Mouse (Mus musculus) monocyte, adult 2 months (primary cell): ENCODE data around the gene Zfp12.

Experiments used
- DNase-seq, 2 experiments: peaks; one replicate each; pipeline ENCODE4 v3.0.0; 2022; ENCODE audit warnings: low spot score in 2 of 2, low read depth in 1 of 2

Zfp12 gene

GRCm38 (mm10) chr5:143265409-143265808 lies 30.4 kb downstream of the Zfp12 start:
- DNase-seq, result no peak

GRCm38 (mm10) chr5:143266794-143267193 lies 31.8 kb downstream of the Zfp12 start:
- DNase-seq, result no peak

GRCm38 (mm10) chr5:143268985-143269362 lies 34.0 kb downstream of the Zfp12 start:
- DNase-seq, result no peak

GRCm38 (mm10) chr5:143269363-143270150 lies 34.6 kb downstream of the Zfp12 start, which contains the start of gene Zfp316:
TSS of gene Zfp316 (minus strand) at chr5:143270022.
- DNase-seq, result no peak

GRCm38 (mm10) chr5:143270151-143270519 lies 35.2 kb downstream of the Zfp12 start:
- DNase-seq, result no peak

- DNase-seq, result no peak
Observed at GRCm38 (mm10) chr5:143271642-143272041, 36.7 kb downstream of the Zfp12 start.

- DNase-seq, result no peak
Observed at GRCm38 (mm10) chr5:143272108-143272507, 37.1 kb downstream of the Zfp12 start.

GRCm38 (mm10) chr5:143272540-143273330 lies 37.8 kb downstream of the Zfp12 start:
- DNase-seq, result no peak

GRCm38 (mm10) chr5:143275761-143276160 lies 40.8 kb downstream of the Zfp12 start:
- no peak for DNase-seq

- no peak for DNase-seq
Observed at GRCm38 (mm10) chr5:143279247-143279646, 44.3 kb downstream of the Zfp12 start.

GRCm38 (mm10) chr5:143284762-143285161 lies 49.8 kb downstream of the Zfp12 start:
- no peak for DNase-seq

GRCm38 (mm10) chr5:143287774-143288328 lies 52.9 kb downstream of the Zfp12 start:
- DNase-seq, result no peak

GRCm38 (mm10) chr5:143288378-143288911 lies 53.5 kb downstream of the Zfp12 start:
- no peak for DNase-seq

- DNase-seq, result no peak
Observed at GRCm38 (mm10) chr5:143289299-143289698, 54.3 kb downstream of the Zfp12 start.

GRCm38 (mm10) chr5:143292879-143293278 lies 57.9 kb downstream of the Zfp12 start:
- DNase-seq, result no peak

GRCm38 (mm10) chr5:143293404-143293803 lies 58.4 kb downstream of the Zfp12 start, which contains the start of gene Zfp853:
TSS of gene Zfp853 (minus strand) at chr5:143293623.
- no peak for DNase-seq

GRCm38 (mm10) chr5:143294862-143295261 lies 59.9 kb downstream of the Zfp12 start:
- no peak for DNase-seq

- no peak for DNase-seq
Observed at GRCm38 (mm10) chr5:143295330-143295729, 60.4 kb downstream of the Zfp12 start.

GRCm38 (mm10) chr5:143297986-143298385 lies 63.0 kb downstream of the Zfp12 start:
- DNase-seq, result no peak

GRCm38 (mm10) chr5:143298391-143298790 lies 63.4 kb downstream of the Zfp12 start:
- no peak for DNase-seq
